Comparison of ENCODE assay signal across 15 mouse cellular contexts in the genomic region with DNA sequence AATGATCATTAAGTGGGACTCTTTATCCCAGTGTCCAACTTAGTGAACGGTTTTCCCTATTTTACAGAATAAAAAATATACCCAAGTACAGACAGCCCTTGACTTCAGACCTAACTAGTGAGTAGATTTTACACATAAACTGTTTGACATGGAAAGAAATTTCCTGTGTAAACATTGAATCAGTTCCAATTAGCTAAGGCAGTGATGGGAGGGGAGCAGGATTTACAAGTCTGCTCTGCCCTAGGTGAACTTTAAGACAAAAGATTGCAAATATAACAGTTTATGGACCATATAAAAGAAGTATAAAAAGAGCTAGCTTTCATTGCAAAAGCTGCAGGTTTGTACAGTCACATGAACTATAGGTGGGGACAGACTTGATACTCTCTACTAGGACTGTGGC.
"Had no signal": no experiment of that assay in that cellular context is flagged by ENCODE, and none has a peak within 500 bp of the region (broad histone marks: within the 10 kb centered on the region; RNA-seq: fewer than 3 reads in every experiment).

No protein-coding gene starts in this region.

- H3K9ac ChIP-seq: liver, embryonic 14.5 days; lung, embryonic 15.5 days; neural tube, embryonic 15.5 days had no signal

- H3K9me3 ChIP-seq: lung, embryonic 15.5 days; midbrain, embryonic 10.5 days; neural tube, embryonic 15.5 days had no signal

- DNase-seq: kidney, adult 11 months; kidney, postnatal 10 days; lung, postnatal 4 days; midbrain, embryonic 14.5 days; right cerebral cortex, adult 18-20 months; right cerebral cortex, postnatal 25 days; thymus, adult 2 months; thymus, postnatal 25 days had no signal

- H3K4me2 ChIP-seq: lung, embryonic 15.5 days; neural tube, embryonic 15.5 days had no signal

- H3K4me3 ChIP-seq: left cerebral cortex, adult 2 months; lung, embryonic 15.5 days; midbrain, embryonic 10.5 days; myocyte; neural tube, embryonic 15.5 days had no signal

- H3K36me3 ChIP-seq: lung, embryonic 15.5 days had no signal

- H3K27me3 ChIP-seq: lung, embryonic 15.5 days; neural tube, embryonic 15.5 days had no signal

- ATAC-seq: hindbrain, postnatal 0 days had no signal

- H3K27ac ChIP-seq: hindbrain, postnatal 0 days; left cerebral cortex, adult 2 months; liver, embryonic 14.5 days; lung, embryonic 15.5 days; midbrain, embryonic 10.5 days; neural tube, embryonic 15.5 days had no signal
